Mouse (Mus musculus): Measurements from ENCODE around the gene P2ry13. TPM values are rescaled to one million over a fixed set of nuclear protein-coding genes. Genes with fewer than 3 reads are reported as not detected.

P2ry13 gene
- total and polyA plus RNA-seq, 2 experiments from 2014 or later = 0.53 TPM; not detected in 1

DNA sequence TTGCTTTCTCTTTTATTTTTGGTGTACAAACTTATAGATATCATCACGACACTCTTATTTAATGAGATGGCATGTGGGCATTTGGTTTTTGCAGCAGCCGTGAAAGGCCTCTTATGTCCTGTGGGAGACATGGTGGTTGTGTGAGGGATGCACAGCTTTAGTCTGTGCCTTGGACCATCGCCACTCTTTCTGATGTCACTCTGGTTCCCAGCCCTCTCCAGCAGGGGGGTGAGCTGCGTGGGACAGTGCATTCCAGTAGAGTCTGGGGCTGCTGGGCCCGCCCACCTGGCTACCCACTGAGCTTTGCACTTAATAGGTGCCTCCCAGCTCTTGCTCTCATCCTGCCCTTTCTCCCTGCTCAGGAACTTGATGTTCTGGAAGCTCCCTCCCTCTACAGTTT lies 29.5 kb downstream of the P2ry13 start:
- H3K4me2 ChIP-seq (ENCODE audit: low read depth, low read length) = no peak overlapping the region
- ATAC-seq (ENCODE audit: insufficient read depth, low read depth) (no peak), DNase-seq (ENCODE audit: low spot score) (no peak)
- H3K9me3 ChIP-seq (replicated peaks; ENCODE audit: control insufficient read depth, low read length) = no peaks in the 10 kb centered on the region
- 0 out of 2 replicates have a peak, but pooled peaks cover 7% of the 10 kb centered on the region for H3K4me1 ChIP-seq (ENCODE audit: control insufficient read depth, insufficient read depth)
- no peak overlapping the region for H3K27ac ChIP-seq (ENCODE audit: low read depth)
- WGBS = 50% methylated on average over 5 of the region's 5 CpGs
- no peak overlapping the region for H3K9ac ChIP-seq (replicated peaks; ENCODE audit: low read depth, low read length)
- no peak for TF ChIP-seq CTCF (IDR thresholded peaks at IDR 0.05; ENCODE audit: low read depth)
- TF ChIP-seq EP300 (IDR thresholded peaks at IDR 0.05; ENCODE audit: low read depth) = no peak
- no peaks in the 10 kb centered on the region for H3K36me3 ChIP-seq (replicated peaks; ENCODE audit: control insufficient read depth, insufficient read depth, low read length)
- no peaks in the 10 kb centered on the region for H3K27me3 ChIP-seq (ENCODE audit: control insufficient read depth, insufficient read depth, low read length)
- no peak overlapping the region for H3K4me3 ChIP-seq (ENCODE audit: low read depth, low read length)

DNA sequence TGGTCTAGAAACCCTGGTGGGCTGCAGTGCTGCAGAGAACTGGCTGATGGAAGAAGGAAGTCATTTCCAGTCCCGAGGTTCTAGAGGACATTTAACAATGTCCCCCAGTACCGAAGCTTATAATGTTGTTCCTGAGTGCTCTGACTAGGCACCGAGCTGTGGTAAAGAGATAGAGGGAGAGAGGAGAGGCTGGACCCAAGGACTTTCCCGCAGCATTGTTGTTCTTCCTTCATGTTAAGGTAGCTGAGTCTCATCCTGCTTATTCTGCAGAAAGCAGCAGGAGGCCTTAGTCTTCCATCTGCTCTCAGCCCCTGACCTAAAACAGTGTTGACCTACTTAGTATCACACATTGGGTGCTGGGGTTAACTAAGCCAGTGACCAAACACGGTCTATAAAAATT lies 33.8 kb downstream of the P2ry13 start:
- ATAC-seq (ENCODE audit: insufficient read depth, low read depth) = no peak

DNA sequence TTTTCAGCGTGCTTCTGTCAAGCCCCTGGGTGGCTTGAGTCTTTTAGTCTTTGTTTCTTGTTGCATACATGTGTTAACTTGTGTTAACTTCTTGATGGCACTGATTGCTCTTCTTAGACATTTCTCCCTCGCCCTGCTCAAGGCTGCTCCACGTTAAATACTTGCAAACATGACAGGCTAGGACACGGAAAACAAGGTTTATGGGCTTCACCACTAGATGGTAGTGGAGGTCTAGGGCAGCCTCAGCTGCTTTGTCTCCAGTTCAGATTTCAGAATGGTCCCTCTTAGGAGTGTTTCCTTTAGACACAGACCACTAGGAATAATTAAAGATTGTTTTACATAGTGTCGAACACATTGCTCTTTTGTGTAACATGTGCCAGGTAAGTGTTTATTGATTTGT lies 35.4 kb downstream of the P2ry13 start:
- H3K9ac ChIP-seq (replicated peaks; ENCODE audit: low read depth, low read length) = no peak overlapping the region
- no peak overlapping the region for H3K27ac ChIP-seq (ENCODE audit: low read depth)
- H3K4me3 ChIP-seq (ENCODE audit: low read depth, low read length) = no peak overlapping the region
- 32% methylated on average over 5 of the region's 5 CpGs for WGBS
- peak; percentile 71 for ATAC-seq (ENCODE audit: insufficient read depth, low read depth)
- H3K4me2 ChIP-seq (ENCODE audit: low read depth, low read length) = no peak overlapping the region
- H3K4me1 ChIP-seq (ENCODE audit: control insufficient read depth, insufficient read depth) = peaks cover 10% of the 10 kb centered on the region; the same call in 1 of the 2 replicates
- peak; percentile 65 for DNase-seq (ENCODE audit: low spot score)
- H3K27me3 ChIP-seq (ENCODE audit: control insufficient read depth, insufficient read depth, low read length) = no peaks in the 10 kb centered on the region
- H3K9me3 ChIP-seq (replicated peaks; ENCODE audit: control insufficient read depth, low read length) = no peaks in the 10 kb centered on the region
- TF ChIP-seq CTCF (IDR thresholded peaks at IDR 0.05; ENCODE audit: low read depth) (peak; percentile 94), EP300 (IDR thresholded peaks at IDR 0.05; ENCODE audit: low read depth) (no peak)
- no peaks in the 10 kb centered on the region for H3K36me3 ChIP-seq (replicated peaks; ENCODE audit: control insufficient read depth, insufficient read depth, low read length)

More for the DNA sequence above, 33.8 kb downstream of the P2ry13 start:
- H3K36me3 ChIP-seq (replicated peaks; ENCODE audit: control insufficient read depth, insufficient read depth, low read length) = no peaks in the 10 kb centered on the region
- H3K4me3 ChIP-seq (ENCODE audit: low read depth, low read length) = no peak overlapping the region
- H3K9me3 ChIP-seq (replicated peaks; ENCODE audit: control insufficient read depth, low read length) = no peaks in the 10 kb centered on the region
- H3K27ac ChIP-seq (ENCODE audit: low read depth) = no peak overlapping the region
- no peaks in the 10 kb centered on the region for H3K27me3 ChIP-seq (ENCODE audit: control insufficient read depth, insufficient read depth, low read length)
- 59% methylated on average over 5 of the region's 5 CpGs for WGBS
- TF ChIP-seq CTCF (IDR thresholded peaks at IDR 0.05; ENCODE audit: low read depth) (no peak), EP300 (IDR thresholded peaks at IDR 0.05; ENCODE audit: low read depth) (no peak)
- no peak overlapping the region for H3K4me2 ChIP-seq (ENCODE audit: low read depth, low read length)
- H3K4me1 ChIP-seq (ENCODE audit: control insufficient read depth, insufficient read depth) = 0 out of 2 replicates have a peak, but pooled peaks cover 7% of the 10 kb centered on the region
- no peak overlapping the region for H3K9ac ChIP-seq (replicated peaks; ENCODE audit: low read depth, low read length)
- no peak for DNase-seq (ENCODE audit: low spot score)

DNA sequence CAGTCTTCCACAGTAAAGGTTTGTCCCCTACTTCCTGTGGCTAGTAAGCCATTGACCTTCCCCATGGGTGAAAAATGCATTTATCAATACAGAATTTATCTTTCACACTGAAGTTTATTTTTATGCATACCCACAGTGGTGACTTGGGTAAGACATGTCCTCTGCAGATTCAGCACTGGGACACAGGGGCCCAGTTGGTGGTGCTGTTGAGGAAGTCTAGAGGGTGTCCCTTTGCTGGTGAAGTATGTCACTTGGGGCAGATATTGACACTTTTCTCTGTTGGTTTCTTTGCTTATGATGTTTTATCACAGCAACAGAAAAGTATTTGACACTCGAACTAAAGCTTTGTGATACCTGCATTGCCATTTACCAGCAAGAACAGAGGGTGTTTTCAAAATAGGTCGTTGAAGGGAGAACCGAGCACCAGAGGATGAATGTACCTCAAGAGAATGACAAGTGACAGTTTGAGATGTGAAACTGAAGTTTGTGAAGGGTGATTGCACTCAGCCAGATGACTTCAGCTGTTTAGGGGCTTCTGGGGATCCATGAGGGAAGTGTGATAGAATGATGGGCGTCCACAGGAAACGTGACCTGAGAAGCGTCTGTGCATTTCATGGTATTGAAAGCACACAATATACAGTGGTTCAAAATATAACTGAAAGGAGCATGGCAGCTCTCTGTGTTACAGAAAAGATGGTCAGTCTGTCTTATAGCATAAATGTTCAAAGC lies 36.1 kb downstream of the P2ry13 start:
- DNase-seq (ENCODE audit: low spot score) (no peak), ATAC-seq (ENCODE audit: insufficient read depth, low read depth) (no peak)
- H3K4me2 ChIP-seq (ENCODE audit: low read depth, low read length) = no peak overlapping the region
- no peaks in the 10 kb centered on the region for H3K36me3 ChIP-seq (replicated peaks; ENCODE audit: control insufficient read depth, insufficient read depth, low read length)
- H3K27me3 ChIP-seq (ENCODE audit: control insufficient read depth, insufficient read depth, low read length) = no peaks in the 10 kb centered on the region
- 73% methylated on average over 6 of the region's 6 CpGs for WGBS
- peaks cover 14% of the 10 kb centered on the region; the same call in 1 of the 2 replicates for H3K4me1 ChIP-seq (ENCODE audit: control insufficient read depth, insufficient read depth)
- no peak overlapping the region for H3K9ac ChIP-seq (replicated peaks; ENCODE audit: low read depth, low read length)
- TF ChIP-seq EP300 (IDR thresholded peaks at IDR 0.05; ENCODE audit: low read depth) (no peak), CTCF (IDR thresholded peaks at IDR 0.05; ENCODE audit: low read depth) (no peak)
- no peaks in the 10 kb centered on the region for H3K9me3 ChIP-seq (replicated peaks; ENCODE audit: control insufficient read depth, low read length)
- no peak overlapping the region for H3K27ac ChIP-seq (ENCODE audit: low read depth)
- H3K4me3 ChIP-seq (ENCODE audit: low read depth, low read length) = no peak overlapping the region

DNA sequence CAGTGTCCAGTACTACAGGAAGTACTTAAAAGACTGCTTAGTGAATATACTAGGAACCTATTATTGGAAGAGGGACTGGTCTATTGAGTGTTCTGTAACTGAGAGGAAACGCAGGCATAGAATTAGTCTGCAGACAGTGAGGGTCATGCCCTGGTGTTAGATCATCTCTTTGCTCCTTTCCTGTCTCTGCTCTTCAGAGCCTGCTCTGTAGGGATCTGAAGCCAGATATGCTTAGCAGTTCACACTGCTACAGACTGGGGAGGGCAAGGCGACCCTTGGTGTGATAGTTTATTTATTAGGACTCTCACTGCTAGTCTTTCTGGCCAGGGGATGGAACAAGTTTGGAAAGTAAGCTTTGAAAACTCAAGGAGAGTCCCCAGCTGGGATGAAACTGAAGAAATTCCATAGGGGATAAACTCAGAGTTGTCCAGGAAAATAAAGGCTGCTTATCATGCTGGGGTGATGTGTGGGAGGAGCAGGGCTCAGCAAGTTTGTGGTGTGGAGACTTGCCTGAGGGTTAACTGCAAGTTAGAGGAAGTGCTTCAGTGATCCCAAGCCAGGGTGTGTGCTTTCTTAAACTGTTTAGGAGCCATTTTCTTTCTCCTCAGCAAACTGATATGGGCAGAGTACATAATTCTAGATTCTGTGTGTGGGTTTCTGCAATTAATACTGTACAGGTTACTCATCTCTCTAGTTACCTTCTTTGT lies 40.6 kb downstream of the P2ry13 start:
- ATAC-seq (ENCODE audit: insufficient read depth, low read depth) (no peak), DNase-seq (ENCODE audit: low spot score) (no peak)
- Histone ChIP-seq H3K27me3 (ENCODE audit: control insufficient read depth, insufficient read depth, low read length) (no peaks in the 10 kb centered on the region), H3K4me1 (ENCODE audit: control insufficient read depth, insufficient read depth) (peaks cover 7% of the 10 kb centered on the region; the same call in 1 of the 2 replicates), H3K9ac (replicated peaks; ENCODE audit: low read depth, low read length) (no peak overlapping the region), H3K9me3 (replicated peaks; ENCODE audit: control insufficient read depth, low read length) (no peaks in the 10 kb centered on the region), H3K27ac (ENCODE audit: low read depth) (no peak overlapping the region), H3K36me3 (replicated peaks; ENCODE audit: control insufficient read depth, insufficient read depth, low read length) (no peaks in the 10 kb centered on the region), H3K4me2 (ENCODE audit: low read depth, low read length) (no peak overlapping the region), H3K4me3 (ENCODE audit: low read depth, low read length) (no peak overlapping the region)
- WGBS = 45% methylated on average over 2 of the region's 2 CpGs
- TF ChIP-seq EP300 (IDR thresholded peaks at IDR 0.05; ENCODE audit: low read depth) = no peak
- no peak for TF ChIP-seq CTCF (IDR thresholded peaks at IDR 0.05; ENCODE audit: low read depth)

Data from heart, postnatal 0 days (tissue).